Mouse (Mus musculus) layer of hippocampus, adult 9-10 months (tissue): ENCODE measurements around the gene Mff.
A peak's percentile ranks its signal among the peaks of the same experiment; 100 is the strongest.

Experiments
- DNase-seq: peaks from one replicate; pipeline ENCODE4 v3.0.0; 2022; ENCODE audit warnings: low spot score

Gene Mff

GRCm38 (mm10) chr1:82772428-82772827 lies 47.7 kb downstream of the Mff start:
- no peak for DNase-seq

GRCm38 (mm10) chr1:82773208-82773607 lies 48.5 kb downstream of the Mff start:
- DNase-seq: no peak

GRCm38 (mm10) chr1:82775293-82775692 lies 50.6 kb downstream of the Mff start:
- DNase-seq: no peak

GRCm38 (mm10) chr1:82779388-82779966 lies 54.8 kb downstream of the Mff start:
- no peak for DNase-seq

- DNase-seq: no peak
Observed at GRCm38 (mm10) chr1:82783559-82783958, 58.9 kb downstream of the Mff start.

- DNase-seq: no peak
Observed at GRCm38 (mm10) chr1:82785546-82785945, 60.9 kb downstream of the Mff start.

- peak; percentile 60 for DNase-seq
Observed at GRCm38 (mm10) chr1:82787414-82787813, 62.7 kb downstream of the Mff start.

- DNase-seq: peak; percentile 60
Observed at GRCm38 (mm10) chr1:82788070-82788469, 63.4 kb downstream of the Mff start.

- no peak for DNase-seq
Observed at GRCm38 (mm10) chr1:82791105-82791504, 66.4 kb downstream of the Mff start.

GRCm38 (mm10) chr1:82792238-82792637 lies 67.5 kb downstream of the Mff start:
- DNase-seq: no peak

- DNase-seq: no peak
Observed at GRCm38 (mm10) chr1:82793110-82793509, 68.4 kb downstream of the Mff start.

- no peak for DNase-seq
Observed at GRCm38 (mm10) chr1:82793986-82794385, 69.3 kb downstream of the Mff start.

GRCm38 (mm10) chr1:82795211-82795610 lies 70.5 kb downstream of the Mff start:
- DNase-seq: no peak

GRCm38 (mm10) chr1:82795702-82796443 lies 71.2 kb downstream of the Mff start:
- no peak for DNase-seq

GRCm38 (mm10) chr1:82797088-82797487 lies 72.4 kb downstream of the Mff start:
- DNase-seq: no peak

GRCm38 (mm10) chr1:82798304-82798703 lies 73.6 kb downstream of the Mff start:
- no peak for DNase-seq

- no peak for DNase-seq
Observed at GRCm38 (mm10) chr1:82798922-82799321, 74.2 kb downstream of the Mff start.

GRCm38 (mm10) chr1:82801105-82801783 lies 76.6 kb downstream of the Mff start:
- no peak for DNase-seq
